Mouse (Mus musculus) liver, adult 2 months (tissue): Measurements from ENCODE around the gene Oxct2a. TPM values are rescaled to one million over a fixed set of nuclear protein-coding genes. Genes with fewer than 3 reads are reported as not detected.
"Not testable (repeated sequence)": the region's sequence is repeated elsewhere in the genome, so short reads cannot be mapped to it uniquely, and the experiment has no call there.

ENCODE experiments used
- DNase-seq: peaks from one replicate; pipeline ENCODE4 v3.0.0-alpha.2; 2011; ENCODE audit warnings: low read depth, low spot score; ENCODE audit errors: extremely low read depth
- H3K27ac ChIP-seq: fragments of 200-500 bp; replicated peaks from 2 replicates; pipeline ENCODE4 v1.5.1; 2012; ENCODE audit warnings: low read depth, mild to moderate bottlenecking, control low read depth, inconsistent platforms, low read length; ENCODE audit not compliant: insufficient read depth
- H3K27me3 ChIP-seq: fragments of 200-500 bp; 2 replicates; pipeline ENCODE4 v1.6.1; 2012; ENCODE audit warnings: mild to moderate bottlenecking, moderate library complexity, low read length, inconsistent platforms; ENCODE audit not compliant: control insufficient read depth, insufficient read depth
- H3K36me3 ChIP-seq: fragments of 200-500 bp; 2 replicates; pipeline ENCODE4 v1.6.1; 2012; ENCODE audit warnings: low read length, inconsistent platforms; ENCODE audit not compliant: control insufficient read depth, insufficient read depth
- H3K4me1 ChIP-seq: fragments of 200-500 bp; 2 replicates; pipeline ENCODE4 v1.6.1; 2011; ENCODE audit warnings: low read length; ENCODE audit not compliant: control insufficient read depth, insufficient read depth
- H3K4me3 ChIP-seq: fragments of 200-500 bp; 2 replicates; pipeline ENCODE4 v1.5.1; 2011; ENCODE audit warnings: low read depth, mild to moderate bottlenecking, control low read depth, low read length, moderate library complexity; ENCODE audit not compliant: insufficient read depth
- H3K79me2 ChIP-seq: fragments of 200-500 bp; 2 replicates; pipeline ENCODE4 v1.6.1; 2012; ENCODE audit warnings: inconsistent platforms, mild to moderate bottlenecking, low read length, moderate library complexity; ENCODE audit not compliant: control insufficient read depth, insufficient read depth
- H3K9ac ChIP-seq: fragments of 200-500 bp; 2 replicates; pipeline ENCODE4 v1.6.1; 2012; ENCODE audit warnings: low read depth, mild to moderate bottlenecking, control low read depth, inconsistent platforms, low read length
- CTCF ChIP-seq: fragments of 200-500 bp; IDR thresholded peaks from 2 replicates; pipeline ENCODE4 v1.5.1; 2011; ENCODE audit warnings: low read depth, low read length, control low read depth
- POLR2A ChIP-seq: fragments of 200-500 bp; IDR thresholded peaks from 2 replicates; pipeline ENCODE4 v1.6.1; 2011; ENCODE audit warnings: low read length, control low read depth; ENCODE audit not compliant: insufficient read depth; ENCODE audit errors: extremely low read depth
- WGBS: fragments of 180-500 bp; shearing (Covaris S2); methylation state at CpG from one replicate; pipeline ENCODE4 v1.1.7; 2018; 5-methylcytosine and 5-hydroxymethylcytosine counted together
- polyA plus RNA-seq: library from polyadenylated mRNA; depleted of rRNA; stranded (reverse); fragments of >200 nt; gene quantifications from 2 replicates; pipeline ENCODE4 v1.2.3, GENCODE M21; 2012
- total RNA-seq: library from RNA; depleted of rRNA; stranded (reverse); fragments of >200 nt; gene quantifications from 2 replicates; pipeline ENCODE4 v1.2.3, GENCODE M21; 2014

Oxct2a gene
- total and polyA plus RNA-seq, 2 experiments, result not detected

GRCm38 (mm10) chr4:123335796-123336585 lies 12.6 kb upstream of the Oxct2a start:
- no peaks in the 10 kb centered on the region for H3K36me3 ChIP-seq
- H3K27me3 ChIP-seq, result no peaks in the 10 kb centered on the region
- H3K9ac ChIP-seq, result no peak overlapping the region
- no peaks in the 10 kb centered on the region for H3K4me1 ChIP-seq
- H3K79me2 ChIP-seq, result no peaks in the 10 kb centered on the region
- no peak overlapping the region for H3K27ac ChIP-seq
- TF ChIP-seq CTCF (no peak), POLR2A (no peak)
- DNase-seq, result no peak
- no peak overlapping the region for H3K4me3 ChIP-seq
- WGBS, result 60% methylated on average over 14 of the region's 14 CpGs

- H3K27ac ChIP-seq, H3K4me3 ChIP-seq, H3K79me2 ChIP-seq, H3K36me3 ChIP-seq, H3K9ac ChIP-seq, H3K27me3 ChIP-seq, H3K4me1 ChIP-seq, DNase-seq: not testable (repeated sequence)
- 85% methylated on average over 10 of the region's 10 CpGs for WGBS
These were observed 11.8 kb upstream of the Oxct2a start for GRCm38 (mm10) chr4:123335244-123335643.

DNA sequence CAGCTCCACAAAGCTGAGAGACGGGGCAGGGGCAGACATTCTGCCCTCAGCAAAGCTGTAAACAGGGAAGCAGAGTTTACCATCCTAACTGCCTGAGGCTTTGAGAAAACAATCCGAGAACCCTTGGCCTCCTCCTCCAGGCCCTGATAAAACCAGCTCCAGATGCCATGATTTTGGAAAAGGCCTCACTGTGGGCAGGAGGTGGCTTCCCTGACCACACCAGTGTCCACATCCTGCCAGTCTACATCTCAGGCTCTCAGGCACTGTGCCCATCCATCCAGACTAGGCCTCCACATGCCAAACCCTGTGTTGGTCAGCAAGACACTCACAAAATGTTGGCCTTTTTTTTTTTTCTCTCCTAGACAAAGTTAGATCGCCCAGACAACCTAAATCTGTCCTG lies 10.7 kb upstream of the Oxct2a start:
- Histone ChIP-seq H3K36me3 (no peaks in the 10 kb centered on the region), H3K27ac (no peak overlapping the region), H3K4me3 (no peak overlapping the region), H3K9ac (no peak overlapping the region), H3K79me2 (no peaks in the 10 kb centered on the region), H3K4me1 (no peaks in the 10 kb centered on the region), H3K27me3 (no peaks in the 10 kb centered on the region)
- no peak for DNase-seq
- 69% methylated on average over 3 of the region's 3 CpGs for WGBS
- TF ChIP-seq POLR2A (no peak), CTCF (no peak)

- 99% methylated on average over 4 of the region's 4 CpGs for WGBS
- H3K4me1 ChIP-seq, result no peaks in the 10 kb centered on the region
- TF ChIP-seq CTCF, result no peak
- no peak for TF ChIP-seq POLR2A
- H3K4me3 ChIP-seq, result no peak overlapping the region
- no peak for DNase-seq
- H3K36me3 ChIP-seq, result no peaks in the 10 kb centered on the region
- no peak overlapping the region for H3K27ac ChIP-seq
- no peaks in the 10 kb centered on the region for H3K79me2 ChIP-seq
- H3K9ac ChIP-seq, result no peak overlapping the region
- no peaks in the 10 kb centered on the region for H3K27me3 ChIP-seq
These were observed 9.7 kb upstream of the Oxct2a start for GRCm38 (mm10) chr4:123333151-123333550.

DNA sequence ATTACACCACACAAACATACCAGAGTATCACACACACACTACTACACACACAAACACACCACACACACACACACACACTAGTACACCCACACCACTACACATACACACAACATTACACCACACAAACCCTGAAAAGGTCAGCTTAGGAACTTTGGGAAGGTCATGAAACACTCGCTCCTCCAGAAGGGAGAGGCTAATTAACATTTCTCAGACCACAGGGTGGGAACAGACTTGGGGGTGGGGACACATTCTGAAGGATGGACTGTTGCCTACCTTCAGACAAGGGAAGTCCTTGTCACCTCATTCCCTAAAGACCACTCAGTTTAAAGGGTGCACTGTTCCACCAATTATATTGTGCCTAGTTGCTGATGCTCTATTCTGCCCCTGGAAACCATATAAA lies 8.5 kb upstream of the Oxct2a start:
- not testable (repeated sequence) for H3K4me3 ChIP-seq, H3K79me2 ChIP-seq, H3K36me3 ChIP-seq, H3K4me1 ChIP-seq, H3K9ac ChIP-seq, H3K27me3 ChIP-seq, DNase-seq, H3K27ac ChIP-seq
- 76% methylated on average over 1 of the region's 1 CpGs for whole genome bisulfite sequencing

GRCm38 (mm10) chr4:123331326-123331725 lies 7.9 kb upstream of the Oxct2a start:
- no peaks in the 10 kb centered on the region for H3K36me3 ChIP-seq
- no peaks in the 10 kb centered on the region for H3K27me3 ChIP-seq
- DNase-seq, result no peak
- no peak overlapping the region for H3K9ac ChIP-seq
- no peak for TF ChIP-seq CTCF
- WGBS, result 97% methylated on average over 4 of the region's 5 CpGs
- H3K27ac ChIP-seq, result no peak overlapping the region
- H3K4me1 ChIP-seq, result no peaks in the 10 kb centered on the region
- H3K79me2 ChIP-seq, result no peaks in the 10 kb centered on the region
- no peak overlapping the region for H3K4me3 ChIP-seq
